22 mouse cellular contexts compared by ENCODE assay signal in genomic region chr3:122337992-122338391, GRCm38 (mm10).
"Had no signal": no experiment of that assay in that cellular context is flagged by ENCODE, and none has a peak within 500 bp of the region (broad histone marks: within the 10 kb centered on the region; RNA-seq: fewer than 3 reads in every experiment).

No protein-coding gene starts in this region.

- ATAC-seq: midbrain, embryonic 15.5 days had no signal

- DNase-seq: kidney, adult 9 months; kidney, postnatal 36 days; layer of hippocampus, postnatal 36 days; liver; lung, adult 18-20 months; right cerebral cortex, adult 18-20 months; right cerebral cortex, postnatal 14 days; right cerebral cortex, postnatal 4 days; thymus, adult 2 months; thymus, postnatal 14 days; thymus, postnatal 4 days had no signal

- H3K9ac ChIP-seq: limb, embryonic 13.5 days; liver, embryonic 12.5 days; liver, embryonic 15.5 days; midbrain, embryonic 12.5 days; midbrain, embryonic 15.5 days; neural tube, embryonic 12.5 days; neural tube, embryonic 15.5 days had no signal

- H3K4me2 ChIP-seq: limb, embryonic 13.5 days; liver, embryonic 12.5 days; liver, embryonic 15.5 days; midbrain, embryonic 12.5 days; midbrain, embryonic 15.5 days; neural tube, embryonic 12.5 days; neural tube, embryonic 15.5 days had no signal

- H3K9me3 ChIP-seq: limb, embryonic 10.5 days; limb, embryonic 13.5 days; liver, embryonic 12.5 days; liver, embryonic 15.5 days; midbrain, embryonic 12.5 days; midbrain, embryonic 15.5 days; neural tube, embryonic 12.5 days; neural tube, embryonic 15.5 days had no signal

- H3K27ac ChIP-seq: left cerebral cortex, adult 2 months; limb, embryonic 10.5 days; limb, embryonic 13.5 days; liver, embryonic 12.5 days; liver, embryonic 15.5 days; macrophage; midbrain, embryonic 12.5 days; midbrain, embryonic 15.5 days; neural tube, embryonic 12.5 days; neural tube, embryonic 15.5 days; stomach, postnatal 0 days had no signal

- H3K36me3 ChIP-seq: limb, embryonic 10.5 days; limb, embryonic 13.5 days; liver, embryonic 12.5 days; liver, embryonic 15.5 days; midbrain, embryonic 12.5 days; midbrain, embryonic 15.5 days; neural tube, embryonic 12.5 days; neural tube, embryonic 15.5 days had no signal

- H3K4me1 ChIP-seq: midbrain, embryonic 15.5 days had no signal

- H3K4me3 ChIP-seq: left cerebral cortex, adult 2 months; limb, embryonic 10.5 days; limb, embryonic 13.5 days; liver, embryonic 12.5 days; liver, embryonic 15.5 days; midbrain, embryonic 12.5 days; midbrain, embryonic 15.5 days; neural tube, embryonic 12.5 days; neural tube, embryonic 15.5 days had no signal

- H3K27me3 ChIP-seq: limb, embryonic 13.5 days; liver, embryonic 15.5 days; midbrain, embryonic 15.5 days; neural tube, embryonic 12.5 days; neural tube, embryonic 15.5 days had no signal
